Mouse (Mus musculus) left cerebral cortex, adult 2 months (tissue): ENCODE measurements around the gene 1700069L16Rik. TPM values are rescaled to one million over a fixed set of nuclear protein-coding genes. Genes with fewer than 3 reads are reported as not detected.

Source experiments
- DNase-seq, 2 experiments: peaks; one replicate each; pipeline ENCODE4 v3.0.0; 2021 to 2022; ENCODE audit warnings: low spot score in 2 of 2, mixed read lengths in 1 of 2; ENCODE audit errors: extremely low spot score in 1 of 2
- H3K27ac ChIP-seq: fragments of 200-600 bp; 2 replicates; pipeline ENCODE4 v1.8.1; 2022
- H3K4me3 ChIP-seq: fragments of 200-600 bp; 2 replicates; pipeline ENCODE4 v1.8.1; 2022
- CTCF ChIP-seq: fragments of 200-600 bp; IDR thresholded peaks from 2 replicates; pipeline ENCODE4 v1.8.1; 2022; ENCODE audit warnings: antibody characterized with exemption, mild to moderate bottlenecking, moderate library complexity
- intact Hi-C: fragments of 180-260 bp; cut with DNase I; formaldehyde crosslinking; loops from one replicate; pipeline ENCODE4 v1.15.1; 2025
- long read RNA-seq, 2 experiments: library from polyadenylated mRNA; stranded (forward); transcript quantifications; one replicate each; pipeline ENCODE4 v2.0.0; 2021; ENCODE audit warnings: borderline mapping rate in 2 of 2
- total RNA-seq, 2 experiments: library from RNA; stranded (reverse); gene quantifications; 2 replicates each; pipeline ENCODE4 v1.2.3; 2021

1700069L16Rik gene
- not detected for total RNA-seq
- long read RNA-seq, experiment 1 = 0 reads
- long read RNA-seq, experiment 2 = 0 reads

GRCm38 (mm10) chr5:113724446-113724845 lies at the start of gene 1700069L16Rik:
TSS of gene 1700069L16Rik (minus strand) at chr5:113724772.
- peak; percentile 85 for TF ChIP-seq CTCF
- Histone ChIP-seq H3K27ac (no peak within 1 kb of the TSS), H3K4me3 (no peak within 1 kb of the TSS)
- intact Hi-C loops = loop anchor here (1.0 to 5.0 kb wide), 3 partner anchors 232 to 351 kb away; partner anchors contain the start of gene Wscd2
- DNase-seq = peak; percentile 84 to 85

- H3K4me3 ChIP-seq = peak overlapping the region; percentile 99
- TF ChIP-seq CTCF = peak; percentile 94
- peak overlapping the region; percentile 16; the same call in 1 of the 2 replicates for H3K27ac ChIP-seq
- intact Hi-C loops = loop anchor here (1.0 to 2.0 kb wide), 4 partner anchors 42 to 181 kb away; no protein-coding TSS in a partner anchor
- peak; percentile 83 to 84 for DNase-seq
These were observed 49.1 kb upstream of the 1700069L16Rik start for GRCm38 (mm10) chr5:113773664-113774063.

GRCm38 (mm10) chr5:113772905-113773519 lies 48.4 kb upstream of the 1700069L16Rik start:
- H3K27ac ChIP-seq = peak overlapping the region; percentile 77
- no peak for TF ChIP-seq CTCF
- no peak for DNase-seq
- intact Hi-C loops = loop anchor here (1.0 to 2.0 kb wide), 4 partner anchors 42 to 182 kb away; no protein-coding TSS in a partner anchor
- H3K4me3 ChIP-seq = peak overlapping the region; percentile 99

GRCm38 (mm10) chr5:113772450-113772895 lies 47.9 kb upstream of the 1700069L16Rik start, which contains the start of the genes Sart3 and Iscu:
TSS of gene Sart3 (minus strand) at chr5:113772510.
TSS of gene Iscu (plus strand) at chr5:113772748.
- no peak for TF ChIP-seq CTCF
- peak; percentile 96 to 97 for DNase-seq
- peak within 1 kb of the TSS; percentile 99 for H3K4me3 ChIP-seq

GRCm38 (mm10) chr5:113771213-113772162 lies 46.9 kb upstream of the 1700069L16Rik start:
- no peak for TF ChIP-seq CTCF
- DNase-seq = peak; percentile 80 to 82
- H3K27ac ChIP-seq = peak overlapping the region; percentile 100
- H3K4me3 ChIP-seq = peak overlapping the region; percentile 99
- intact Hi-C loops = loop anchor here (2.0 kb wide), 3 partner anchors 35 to 183 kb away; no protein-coding TSS in a partner anchor

More at GRCm38 (mm10) chr5:113772450-113772895, 47.9 kb upstream of the 1700069L16Rik start, which contains the start of the genes Sart3 and Iscu:
- H3K27ac ChIP-seq = peak within 1 kb of the TSS; percentile 100
- intact Hi-C loops = loop anchor here (2.0 kb wide), 2 partner anchors 174 to 182 kb away; no protein-coding TSS in a partner anchor

GRCm38 (mm10) chr5:113768806-113769205 lies 44.2 kb upstream of the 1700069L16Rik start:
- no peak for DNase-seq
- no peak for TF ChIP-seq CTCF
- Histone ChIP-seq H3K4me3 (no peak overlapping the region), H3K27ac (peak overlapping the region; percentile 30; the same call in 1 of the 2 replicates)
- intact Hi-C loops = no loop called here

GRCm38 (mm10) chr5:113765641-113766526 lies 41.3 kb upstream of the 1700069L16Rik start:
- H3K4me3 ChIP-seq = no peak overlapping the region
- no peak overlapping the region for H3K27ac ChIP-seq
- intact Hi-C loops = no loop called here
- TF ChIP-seq CTCF = no peak
- DNase-seq = no peak

- intact Hi-C loops = no loop called here
- no peak overlapping the region for H3K27ac ChIP-seq
- no peak for TF ChIP-seq CTCF
- H3K4me3 ChIP-seq = no peak overlapping the region
- no peak for DNase-seq
These were observed 39.9 kb upstream of the 1700069L16Rik start for GRCm38 (mm10) chr5:113764426-113764825.

- DNase-seq = no peak
- intact Hi-C loops = no loop called here
- no peak for TF ChIP-seq CTCF
- Histone ChIP-seq H3K4me3 (no peak overlapping the region), H3K27ac (no peak overlapping the region)
These were observed 37.0 kb upstream of the 1700069L16Rik start for GRCm38 (mm10) chr5:113761585-113761984.

- H3K4me3 ChIP-seq = no peak overlapping the region
- no peak overlapping the region for H3K27ac ChIP-seq
- no peak for DNase-seq
- intact Hi-C loops = no loop called here
- no peak for TF ChIP-seq CTCF
These were observed 30.9 kb upstream of the 1700069L16Rik start for GRCm38 (mm10) chr5:113755347-113756030.
